Mouse (Mus musculus): ENCODE results near the gene Pdia2. TPM values are rescaled to one million over a fixed set of nuclear protein-coding genes. Genes with fewer than 3 reads are reported as not detected.

Pdia2 gene
- polyA plus RNA-seq, 1 experiment from 2014 or later, result 1.9 TPM

DNA sequence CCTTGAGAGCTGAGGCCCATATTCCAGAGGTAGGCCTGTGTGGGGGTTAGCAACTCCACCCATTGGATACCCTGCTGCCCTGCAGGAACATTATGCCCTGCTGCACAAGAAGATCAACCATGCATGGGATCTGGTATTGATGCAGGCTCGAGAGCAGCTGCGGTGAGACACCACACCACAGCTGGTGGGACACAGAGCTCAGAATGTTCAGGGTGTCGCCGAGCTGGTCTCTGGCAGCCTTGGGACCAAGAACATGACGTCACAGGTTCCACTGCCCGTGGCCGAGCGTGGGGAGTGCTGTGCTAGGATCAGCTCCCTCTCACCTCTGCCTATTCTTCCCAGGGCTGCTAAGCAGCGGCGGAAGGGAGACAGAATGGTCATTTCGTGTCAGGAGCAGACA, 5.9 kb upstream of the Pdia2 start:
- Histone ChIP-seq H3K9me3 (replicated peaks; ENCODE audit: low read length) (no peaks in the 10 kb centered on the region), H3K36me3 (ENCODE audit: insufficient read depth, low read length) (no peaks in the 10 kb centered on the region)
- DNase-seq (ENCODE audit: low spot score), result no peak

DNA sequence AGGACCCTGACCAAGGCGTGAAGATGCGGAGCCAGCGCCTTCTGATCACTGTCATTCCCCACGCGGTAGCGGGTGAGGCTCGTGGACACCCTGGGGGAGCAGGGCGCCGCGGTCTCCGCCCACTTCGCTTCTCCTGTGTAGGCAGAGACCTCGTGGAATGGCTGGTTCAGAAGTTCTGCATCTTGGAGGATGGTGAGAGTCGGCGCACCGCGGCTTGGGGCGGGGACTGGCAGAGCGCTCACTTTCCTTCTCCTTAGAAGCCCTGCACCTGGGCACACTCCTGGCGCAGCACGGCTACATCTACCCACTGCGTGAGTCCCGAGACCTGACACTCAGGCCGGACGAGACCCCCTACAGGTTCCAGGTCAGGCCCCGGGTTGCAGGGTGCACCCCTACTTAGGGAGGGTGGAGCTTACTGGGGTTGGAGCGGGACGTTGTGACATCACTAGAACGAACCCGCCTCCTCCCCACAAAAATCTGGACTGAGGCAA, 4.5 kb upstream of the Pdia2 start:
- 2% methylated on average over 30 of the region's 30 CpGs for WGBS
- H3K27me3 ChIP-seq (ENCODE audit: insufficient read depth, low read length), result peaks cover 12% of the 10 kb centered on the region; the same call in 1 of the 2 replicates

More for the DNA sequence above, 5.9 kb upstream of the Pdia2 start:
- Histone ChIP-seq H3K27me3 (ENCODE audit: insufficient read depth, low read length) (peaks cover 12% of the 10 kb centered on the region; the same call in 1 of the 2 replicates), H3K4me3 (replicated peaks; ENCODE audit: low read depth, low read length) (no peak overlapping the region), H3K9ac (ENCODE audit: low read depth, low read length) (no peak overlapping the region), H3K27ac (no peak overlapping the region), H3K4me2 (ENCODE audit: low read length) (no peak overlapping the region), H3K4me1 (replicated peaks; ENCODE audit: insufficient read depth, low read length) (peaks cover 4% of the 10 kb centered on the region; the same call in 1 of the 2 replicates)
- WGBS, result 20% methylated on average over 11 of the region's 11 CpGs
- no peak for TF ChIP-seq CTCF (IDR thresholded peaks at IDR 0.05; ENCODE audit: low read depth)
- ATAC-seq (replicated peaks; ENCODE audit: low FRiP score, low read depth), result no peak

DNA sequence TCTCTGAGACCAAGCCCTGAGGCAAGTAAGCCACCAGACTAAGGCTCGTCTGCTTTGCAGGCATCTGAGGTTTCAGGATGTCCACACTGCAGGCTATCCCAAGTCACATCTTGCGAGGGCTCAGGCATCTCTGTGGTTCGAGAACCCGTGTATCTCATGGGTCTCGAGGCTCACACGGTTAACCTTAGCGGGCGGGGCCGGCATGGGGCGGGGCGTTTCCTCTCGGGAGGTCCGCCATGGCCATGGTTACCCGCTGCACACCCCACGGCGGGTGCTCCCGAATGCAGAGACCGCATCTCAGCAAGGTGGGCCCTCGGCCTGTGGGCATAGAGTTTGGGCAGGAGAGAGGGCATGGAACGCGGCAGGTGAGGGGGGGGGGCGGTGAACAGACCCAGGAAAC, 3.9 kb upstream of the Pdia2 start, which contains the start of gene Rgs11:
Rgs11 (plus strand) TSS at position 215 of the 400 bp plus-strand sequence.
- no peak for ATAC-seq (replicated peaks; ENCODE audit: low FRiP score, low read depth)
- peaks cover 4% of the 10 kb centered on the region; the same call in 1 of the 2 replicates for H3K4me1 ChIP-seq (replicated peaks; ENCODE audit: insufficient read depth, low read length)
- H3K36me3 ChIP-seq (ENCODE audit: insufficient read depth, low read length), result no peaks in the 10 kb centered on the region
- DNase-seq (ENCODE audit: low spot score), result no peak
- H3K27ac ChIP-seq, result no peak within 1 kb of the TSS
- no peak for TF ChIP-seq CTCF (IDR thresholded peaks at IDR 0.05; ENCODE audit: low read depth)
- peak within 1 kb of the TSS; percentile 87 for H3K4me2 ChIP-seq (ENCODE audit: low read length)
- H3K9ac ChIP-seq (ENCODE audit: low read depth, low read length), result peak within 1 kb of the TSS; percentile 37; the same call in 1 of the 2 replicates
- no peaks in the 10 kb centered on the region for H3K9me3 ChIP-seq (replicated peaks; ENCODE audit: low read length)
- H3K27me3 ChIP-seq (ENCODE audit: insufficient read depth, low read length), result peaks cover 12% of the 10 kb centered on the region; the same call in 1 of the 2 replicates
- WGBS, result 4% methylated on average over 22 of the region's 22 CpGs
- peak within 1 kb of the TSS; percentile 49 for H3K4me3 ChIP-seq (replicated peaks; ENCODE audit: low read depth, low read length)

More for the DNA sequence above, 4.5 kb upstream of the Pdia2 start:
- H3K4me3 ChIP-seq (replicated peaks; ENCODE audit: low read depth, low read length), result peak overlapping the region; percentile 49
- no peaks in the 10 kb centered on the region for H3K36me3 ChIP-seq (ENCODE audit: insufficient read depth, low read length)
- H3K4me2 ChIP-seq (ENCODE audit: low read length), result peak overlapping the region; percentile 87
- peak overlapping the region; percentile 37; the same call in 1 of the 2 replicates for H3K9ac ChIP-seq (ENCODE audit: low read depth, low read length)
- ATAC-seq (replicated peaks; ENCODE audit: low FRiP score, low read depth), result no peak
- H3K4me1 ChIP-seq (replicated peaks; ENCODE audit: insufficient read depth, low read length), result peaks cover 4% of the 10 kb centered on the region; the same call in 1 of the 2 replicates
- no peak for DNase-seq (ENCODE audit: low spot score)
- H3K9me3 ChIP-seq (replicated peaks; ENCODE audit: low read length), result no peaks in the 10 kb centered on the region
- no peak overlapping the region for H3K27ac ChIP-seq
- no peak for TF ChIP-seq CTCF (IDR thresholded peaks at IDR 0.05; ENCODE audit: low read depth)

DNA sequence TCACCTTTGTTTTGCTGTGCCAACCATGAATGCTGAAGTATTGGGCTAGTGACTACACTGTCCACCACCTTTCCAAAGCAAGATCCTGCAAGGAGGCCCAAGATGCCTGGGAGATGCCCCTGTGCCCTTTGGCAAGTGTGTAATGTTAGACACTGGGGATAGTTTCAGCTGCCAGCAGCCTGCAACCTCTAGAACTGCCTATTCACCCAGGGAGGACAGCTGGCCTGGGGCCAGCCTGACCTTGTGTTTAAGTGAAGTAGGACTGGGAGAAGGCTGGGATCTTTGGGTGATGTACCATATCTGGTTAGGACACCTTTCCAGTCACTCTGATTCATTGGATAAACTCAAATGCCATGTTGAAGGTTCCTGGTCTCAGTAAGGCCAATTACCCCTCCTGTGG, 3.1 kb upstream of the Pdia2 start:
- H3K9me3 ChIP-seq (replicated peaks; ENCODE audit: low read length), result no peaks in the 10 kb centered on the region
- H3K36me3 ChIP-seq (ENCODE audit: insufficient read depth, low read length), result no peaks in the 10 kb centered on the region
- peaks cover 12% of the 10 kb centered on the region; the same call in 1 of the 2 replicates for H3K27me3 ChIP-seq (ENCODE audit: insufficient read depth, low read length)
- TF ChIP-seq CTCF (IDR thresholded peaks at IDR 0.05; ENCODE audit: low read depth), result no peak
- no peak overlapping the region for H3K4me3 ChIP-seq (replicated peaks; ENCODE audit: low read depth, low read length)
- H3K4me1 ChIP-seq (replicated peaks; ENCODE audit: insufficient read depth, low read length), result peaks cover 4% of the 10 kb centered on the region; the same call in 1 of the 2 replicates
- DNase-seq (ENCODE audit: low spot score), result no peak
- no peak overlapping the region for H3K27ac ChIP-seq
- no peak overlapping the region for H3K9ac ChIP-seq (ENCODE audit: low read depth, low read length)
- H3K4me2 ChIP-seq (ENCODE audit: low read length), result no peak overlapping the region
- ATAC-seq (replicated peaks; ENCODE audit: low FRiP score, low read depth), result no peak

DNA sequence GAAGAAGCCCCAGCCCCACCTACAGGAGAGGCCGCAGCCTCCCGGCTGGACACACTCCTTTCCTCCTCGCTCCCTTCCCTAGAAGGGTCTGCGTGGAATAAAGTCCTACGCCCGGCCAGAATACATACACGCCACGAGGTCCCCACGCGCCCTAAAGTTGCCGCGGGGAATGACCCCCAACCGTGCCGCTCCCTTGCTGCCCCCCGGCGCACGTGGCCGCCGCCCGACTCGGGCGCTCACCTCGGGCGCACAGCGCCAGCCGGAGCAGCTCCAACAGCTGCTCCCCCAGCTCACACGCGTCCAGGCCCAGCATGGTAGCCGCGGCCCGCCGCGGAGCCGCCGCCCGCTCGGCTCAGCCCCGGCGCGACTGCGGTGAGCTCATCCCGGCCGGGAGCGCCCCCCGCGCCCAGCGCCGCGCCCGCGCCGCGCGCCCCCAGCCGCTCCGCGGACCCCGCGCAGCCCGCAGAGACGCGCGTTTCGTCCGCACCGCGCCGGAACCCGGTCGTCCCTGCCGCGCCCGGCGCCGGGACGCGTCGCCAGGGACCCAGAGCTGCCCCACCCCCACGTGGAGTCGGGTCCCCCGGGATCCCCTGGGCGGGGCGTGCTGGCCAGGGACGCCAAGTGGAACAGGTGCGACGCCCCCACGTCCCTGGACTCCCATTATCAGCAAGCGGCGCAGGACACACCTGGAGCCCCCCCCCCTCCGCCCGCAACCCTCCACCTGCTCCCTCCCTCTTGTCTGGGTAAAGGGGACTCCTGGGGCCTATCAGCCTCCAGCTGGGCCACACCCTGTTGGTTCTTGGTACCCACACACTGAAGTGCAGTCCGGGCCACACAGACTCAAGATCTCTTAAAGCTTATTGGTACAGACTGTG, 2.2 kb upstream of the Pdia2 start:
- under 1% methylated on average over 91 of the region's 92 CpGs for WGBS
- peaks cover 4% of the 10 kb centered on the region; the same call in 1 of the 2 replicates for H3K4me1 ChIP-seq (replicated peaks; ENCODE audit: insufficient read depth, low read length)
- DNase-seq (ENCODE audit: low spot score) (no peak), ATAC-seq (replicated peaks; ENCODE audit: low FRiP score, low read depth) (peak; percentile 42; the same call in 1 of the 2 replicates)
- no peaks in the 10 kb centered on the region for H3K9me3 ChIP-seq (replicated peaks; ENCODE audit: low read length)
- TF ChIP-seq CTCF (IDR thresholded peaks at IDR 0.05; ENCODE audit: low read depth), result no peak
- peak overlapping the region; percentile 98 for H3K4me2 ChIP-seq (ENCODE audit: low read length)
- H3K4me3 ChIP-seq (replicated peaks; ENCODE audit: low read depth, low read length), result peak overlapping the region; percentile 45
- 0 out of 2 replicates have a peak, but pooled peaks cover 4% of the 10 kb centered on the region for H3K36me3 ChIP-seq (ENCODE audit: insufficient read depth, low read length)
- H3K9ac ChIP-seq (ENCODE audit: low read depth, low read length), result peak overlapping the region; percentile 65
- peaks cover 12% of the 10 kb centered on the region; the same call in 1 of the 2 replicates for H3K27me3 ChIP-seq (ENCODE audit: insufficient read depth, low read length)
- H3K27ac ChIP-seq, result 0 out of 2 replicates have a peak overlapping the region, but pooled peaks have one; percentile 4

DNA sequence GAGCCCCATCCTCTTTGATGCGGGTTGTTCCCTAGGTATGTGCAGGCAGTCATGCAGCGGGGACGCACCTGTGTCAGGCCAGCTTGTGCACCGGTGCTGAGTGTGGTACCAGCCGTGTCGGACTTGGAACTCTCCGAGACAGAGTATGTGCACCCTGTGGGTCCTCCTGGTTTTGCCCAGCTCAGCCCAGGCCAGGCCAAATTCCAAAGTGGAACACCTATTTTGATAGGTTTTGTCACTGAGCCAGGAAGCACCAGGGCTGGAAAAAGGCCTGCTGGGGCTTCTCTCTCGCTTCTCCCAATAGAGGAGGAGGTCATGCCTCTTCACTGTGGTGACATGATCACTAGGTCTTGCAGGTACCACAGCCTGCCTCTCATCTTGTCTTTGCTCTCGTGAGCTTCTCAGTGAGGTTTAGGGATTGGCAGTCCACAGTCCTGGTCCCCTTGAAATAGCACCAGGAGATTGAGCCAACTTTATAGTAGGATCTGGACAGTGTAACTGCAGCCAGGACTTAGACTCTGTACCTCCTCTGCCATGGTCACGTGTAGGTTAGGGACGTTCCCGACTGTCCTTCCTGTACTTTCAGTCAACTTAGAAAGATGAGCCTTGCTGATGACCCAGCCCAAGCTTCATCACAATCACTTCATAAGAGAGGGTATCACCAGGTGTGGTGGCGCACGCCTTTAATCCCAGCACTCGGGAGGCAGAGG, 6.3 kb downstream of the Pdia2 start:
- H3K9me3 ChIP-seq (replicated peaks; ENCODE audit: low read length), result no peaks in the 10 kb centered on the region

More for the DNA sequence above, 6.3 kb downstream of the Pdia2 start:
- no peak for DNase-seq (ENCODE audit: low spot score)
- Histone ChIP-seq H3K4me1 (replicated peaks; ENCODE audit: insufficient read depth, low read length) (no peaks in the 10 kb centered on the region), H3K4me2 (ENCODE audit: low read length) (no peak overlapping the region), H3K4me3 (replicated peaks; ENCODE audit: low read depth, low read length) (no peak overlapping the region), H3K9ac (ENCODE audit: low read depth, low read length) (no peak overlapping the region), H3K36me3 (ENCODE audit: insufficient read depth, low read length) (peaks cover 75% of the 10 kb centered on the region), H3K27me3 (ENCODE audit: insufficient read depth, low read length) (no peaks in the 10 kb centered on the region), H3K27ac (no peak overlapping the region)
- no peak for TF ChIP-seq CTCF (IDR thresholded peaks at IDR 0.05; ENCODE audit: low read depth)
- 95% methylated on average over 15 of the region's 15 CpGs for WGBS
- ATAC-seq (replicated peaks; ENCODE audit: low FRiP score, low read depth), result no peak
